Mouse (Mus musculus) thymus, adult 2 months (tissue): ENCODE measurements around the gene Oaz3.

ENCODE experiments used
- CTCF ChIP-seq: fragments of 200-500 bp; IDR thresholded peaks from 2 replicates; pipeline ENCODE4 v1.5.1; 2012; ENCODE audit warnings: mild to moderate bottlenecking, control low read depth, low read length, moderate library complexity, borderline replicate concordance; ENCODE audit not compliant: control insufficient read depth, poor library complexity, insufficient read depth; ENCODE audit errors: extremely low read depth
- POLR2A ChIP-seq: fragments of 200-500 bp; IDR thresholded peaks from 2 replicates; pipeline ENCODE4 v1.6.1; 2012; ENCODE audit warnings: mild to moderate bottlenecking, low read length, control low read depth, moderate library complexity; ENCODE audit not compliant: control insufficient read depth, poor library complexity, insufficient read depth; ENCODE audit errors: extremely low read depth

- TF ChIP-seq CTCF (no peak), POLR2A (no peak)
Observed at GRCm38 (mm10) chr3:94393049-94393448, 50.7 kb downstream of the Oaz3 start.
